Mouse (Mus musculus): Measurements from ENCODE around the gene Cdca7l. TPM values are rescaled to one million over a fixed set of nuclear protein-coding genes. Genes with fewer than 3 reads are reported as not detected.
A peak's percentile ranks its signal among the peaks of the same experiment; 100 is the strongest.

Gene Cdca7l
- polyA plus RNA-seq, 1 experiment from 2014 or later = 48.3 TPM

- Histone ChIP-seq H3K27ac (ENCODE audit: low read depth, low read length) (no peak overlapping the region), H3K9ac (ENCODE audit: low read depth, low read length) (no peak overlapping the region), H3K36me3 (ENCODE audit: control insufficient read depth, insufficient read depth, low read length) (no peaks in the 10 kb centered on the region), H3K4me2 (peak overlapping the region; percentile 68; the same call in 1 of the 2 replicates), H3K27me3 (replicated peaks; ENCODE audit: control insufficient read depth, insufficient read depth, low read length) (no peaks in the 10 kb centered on the region), H3K9me3 (ENCODE audit: control insufficient read depth, low read length) (no peaks in the 10 kb centered on the region), H3K4me3 (ENCODE audit: low read depth, low read length) (no peak overlapping the region), H3K4me1 (replicated peaks; ENCODE audit: control insufficient read depth, insufficient read depth, low read length) (peaks cover 12% of the 10 kb centered on the region)
- no peak for DNase-seq (ENCODE audit: low spot score)
- ATAC-seq (replicated peaks; ENCODE audit: low FRiP score) = no peak
- WGBS = 80% methylated on average over 1 of the region's 1 CpGs
Observed at GRCm38 (mm10) chr12:117842676-117843075, 38.6 kb downstream of the Cdca7l start.

GRCm38 (mm10) chr12:117843302-117844074 is 39.4 kb downstream of the Cdca7l start:
- peak overlapping the region; percentile 68 for H3K4me2 ChIP-seq
- DNase-seq (ENCODE audit: low spot score) = peak; percentile 82
- WGBS = under 1% methylated on average over 75 of the region's 75 CpGs
- peak; percentile 91 for ATAC-seq (replicated peaks; ENCODE audit: low FRiP score)
- no peaks in the 10 kb centered on the region for H3K36me3 ChIP-seq (ENCODE audit: control insufficient read depth, insufficient read depth, low read length)
- peak overlapping the region; percentile 63 for H3K4me3 ChIP-seq (ENCODE audit: low read depth, low read length)
- H3K9ac ChIP-seq (ENCODE audit: low read depth, low read length) = peak overlapping the region; percentile 77
- H3K27ac ChIP-seq (ENCODE audit: low read depth, low read length) = peak overlapping the region; percentile 49
- H3K4me1 ChIP-seq (replicated peaks; ENCODE audit: control insufficient read depth, insufficient read depth, low read length) = peaks cover 12% of the 10 kb centered on the region
- H3K9me3 ChIP-seq (ENCODE audit: control insufficient read depth, low read length) = no peaks in the 10 kb centered on the region
- no peaks in the 10 kb centered on the region for H3K27me3 ChIP-seq (replicated peaks; ENCODE audit: control insufficient read depth, insufficient read depth, low read length)

GRCm38 (mm10) chr12:117844075-117844408 is 40.0 kb downstream of the Cdca7l start:
- ATAC-seq (replicated peaks; ENCODE audit: low FRiP score) = peak; percentile 57
- peak overlapping the region; percentile 77 for H3K9ac ChIP-seq (ENCODE audit: low read depth, low read length)
- no peaks in the 10 kb centered on the region for H3K36me3 ChIP-seq (ENCODE audit: control insufficient read depth, insufficient read depth, low read length)
- peak overlapping the region; percentile 63 for H3K4me3 ChIP-seq (ENCODE audit: low read depth, low read length)
- no peaks in the 10 kb centered on the region for H3K27me3 ChIP-seq (replicated peaks; ENCODE audit: control insufficient read depth, insufficient read depth, low read length)
- DNase-seq (ENCODE audit: low spot score) = no peak
- WGBS = under 1% methylated on average over 15 of the region's 15 CpGs
- H3K9me3 ChIP-seq (ENCODE audit: control insufficient read depth, low read length) = no peaks in the 10 kb centered on the region
- peaks cover 12% of the 10 kb centered on the region for H3K4me1 ChIP-seq (replicated peaks; ENCODE audit: control insufficient read depth, insufficient read depth, low read length)
- peak overlapping the region; percentile 68 for H3K4me2 ChIP-seq
- peak overlapping the region; percentile 49; the same call in 1 of the 2 replicates for H3K27ac ChIP-seq (ENCODE audit: low read depth, low read length)

- Histone ChIP-seq H3K9me3 (ENCODE audit: control insufficient read depth, low read length) (no peaks in the 10 kb centered on the region), H3K36me3 (ENCODE audit: control insufficient read depth, insufficient read depth, low read length) (no peaks in the 10 kb centered on the region), H3K4me3 (ENCODE audit: low read depth, low read length) (peak overlapping the region; percentile 63), H3K27me3 (replicated peaks; ENCODE audit: control insufficient read depth, insufficient read depth, low read length) (no peaks in the 10 kb centered on the region), H3K4me2 (peak overlapping the region; percentile 68), H3K27ac (ENCODE audit: low read depth, low read length) (no peak overlapping the region), H3K4me1 (replicated peaks; ENCODE audit: control insufficient read depth, insufficient read depth, low read length) (peaks cover 12% of the 10 kb centered on the region), H3K9ac (ENCODE audit: low read depth, low read length) (peak overlapping the region; percentile 57)
- DNase-seq (ENCODE audit: low spot score) (no peak), ATAC-seq (replicated peaks; ENCODE audit: low FRiP score) (no peak)
- WGBS = 36% methylated on average over 2 of the region's 2 CpGs
Observed at GRCm38 (mm10) chr12:117844917-117845316, 40.8 kb downstream of the Cdca7l start.

DNA sequence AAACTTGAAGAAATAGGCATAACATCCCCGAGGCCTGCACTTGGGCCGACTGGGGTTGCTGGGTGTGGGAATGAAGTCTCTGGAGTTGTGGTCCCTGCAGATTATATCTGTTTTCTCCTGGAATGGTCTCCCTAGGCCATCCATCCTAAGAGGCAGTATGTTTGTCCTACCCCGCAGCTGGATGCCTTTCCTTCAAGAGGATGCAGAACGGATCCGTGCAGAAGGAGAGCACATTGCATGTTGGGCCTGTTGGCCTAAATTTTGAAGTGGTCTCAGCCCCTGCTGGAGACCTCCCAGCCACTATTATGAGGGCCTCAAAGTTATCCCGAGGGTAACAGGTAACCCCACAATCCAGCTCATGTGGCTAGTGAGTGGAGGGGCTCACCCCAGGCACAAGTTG is 44.5 kb downstream of the Cdca7l start:
- no peaks in the 10 kb centered on the region for H3K9me3 ChIP-seq (ENCODE audit: control insufficient read depth, low read length)
- H3K4me1 ChIP-seq (replicated peaks; ENCODE audit: control insufficient read depth, insufficient read depth, low read length) = peaks cover 9% of the 10 kb centered on the region
- ATAC-seq (replicated peaks; ENCODE audit: low FRiP score) (no peak), DNase-seq (ENCODE audit: low spot score) (no peak)
- H3K4me3 ChIP-seq (ENCODE audit: low read depth, low read length) = no peak overlapping the region
- H3K4me2 ChIP-seq = no peak overlapping the region
- no peak overlapping the region for H3K9ac ChIP-seq (ENCODE audit: low read depth, low read length)
- H3K36me3 ChIP-seq (ENCODE audit: control insufficient read depth, insufficient read depth, low read length) = no peaks in the 10 kb centered on the region
- H3K27me3 ChIP-seq (replicated peaks; ENCODE audit: control insufficient read depth, insufficient read depth, low read length) = no peaks in the 10 kb centered on the region
- 95% methylated on average over 6 of the region's 6 CpGs for WGBS
- H3K27ac ChIP-seq (ENCODE audit: low read depth, low read length) = no peak overlapping the region

DNA sequence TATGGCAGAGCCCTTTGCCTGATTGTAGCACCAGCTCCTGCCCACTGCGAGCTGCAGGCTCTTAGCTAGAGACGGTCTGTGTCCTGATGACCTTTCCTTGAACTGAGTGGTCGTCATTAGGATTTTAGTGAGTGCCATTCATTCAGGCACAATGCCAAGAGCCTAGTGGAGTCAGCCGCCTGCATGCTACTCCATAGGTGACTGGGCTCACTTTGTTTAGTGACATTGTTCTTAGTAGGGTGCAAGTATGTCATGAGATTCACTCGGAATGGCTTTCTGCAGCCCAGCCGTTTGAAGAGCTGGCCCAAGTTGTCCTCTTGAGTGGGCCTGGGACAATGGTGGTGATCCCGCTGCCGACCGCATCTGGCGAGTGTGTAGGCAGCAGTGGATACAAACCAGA is 46.4 kb downstream of the Cdca7l start:
- H3K4me3 ChIP-seq (ENCODE audit: low read depth, low read length) = no peak overlapping the region
- 77% methylated on average over 10 of the region's 10 CpGs for WGBS
- H3K36me3 ChIP-seq (ENCODE audit: control insufficient read depth, insufficient read depth, low read length) = no peaks in the 10 kb centered on the region
- H3K27me3 ChIP-seq (replicated peaks; ENCODE audit: control insufficient read depth, insufficient read depth, low read length) = no peaks in the 10 kb centered on the region
- no peak overlapping the region for H3K9ac ChIP-seq (ENCODE audit: low read depth, low read length)
- H3K27ac ChIP-seq (ENCODE audit: low read depth, low read length) = no peak overlapping the region
- H3K4me2 ChIP-seq = no peak overlapping the region
- DNase-seq (ENCODE audit: low spot score) (no peak), ATAC-seq (replicated peaks; ENCODE audit: low FRiP score) (no peak)
- peaks cover under 1% of the 10 kb centered on the region for H3K4me1 ChIP-seq (replicated peaks; ENCODE audit: control insufficient read depth, insufficient read depth, low read length)
- no peaks in the 10 kb centered on the region for H3K9me3 ChIP-seq (ENCODE audit: control insufficient read depth, low read length)

GRCm38 (mm10) chr12:117853316-117853715 is 49.2 kb downstream of the Cdca7l start:
- H3K27me3 ChIP-seq (replicated peaks; ENCODE audit: control insufficient read depth, insufficient read depth, low read length) = no peaks in the 10 kb centered on the region
- H3K4me2 ChIP-seq = no peak overlapping the region
- WGBS = 24% methylated on average over 6 of the region's 6 CpGs
- H3K27ac ChIP-seq (ENCODE audit: low read depth, low read length) = no peak overlapping the region
- H3K4me1 ChIP-seq (replicated peaks; ENCODE audit: control insufficient read depth, insufficient read depth, low read length) = no peaks in the 10 kb centered on the region; the same call in 1 of the 2 replicates
- ATAC-seq (replicated peaks; ENCODE audit: low FRiP score) = no peak
- no peaks in the 10 kb centered on the region for H3K36me3 ChIP-seq (ENCODE audit: control insufficient read depth, insufficient read depth, low read length)
- H3K4me3 ChIP-seq (ENCODE audit: low read depth, low read length) = no peak overlapping the region
- no peak for DNase-seq (ENCODE audit: low spot score)
- no peaks in the 10 kb centered on the region for H3K9me3 ChIP-seq (ENCODE audit: control insufficient read depth, low read length)
- no peak overlapping the region for H3K9ac ChIP-seq (ENCODE audit: low read depth, low read length)

DNA sequence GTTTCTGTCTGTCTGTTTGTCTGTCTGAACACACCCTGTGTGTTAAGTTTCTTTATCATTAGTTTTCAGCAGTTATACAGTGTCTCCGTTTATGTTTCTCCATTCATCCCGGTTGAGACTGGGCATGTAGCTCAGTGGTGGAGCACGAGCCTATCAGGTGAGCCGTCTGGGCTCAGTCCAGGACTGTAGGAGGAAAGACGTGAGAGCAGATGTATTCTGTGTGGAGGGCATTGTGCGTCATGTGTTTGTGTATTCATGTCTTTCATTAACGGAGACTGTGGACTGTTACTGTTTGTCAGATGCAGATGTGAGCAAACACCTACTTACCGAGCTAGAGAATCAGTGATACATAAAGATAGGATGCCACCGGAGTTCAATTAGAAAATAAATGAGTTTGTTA is 52.9 kb downstream of the Cdca7l start:
- H3K9me3 ChIP-seq (ENCODE audit: control insufficient read depth, low read length) = no peaks in the 10 kb centered on the region
- H3K27me3 ChIP-seq (replicated peaks; ENCODE audit: control insufficient read depth, insufficient read depth, low read length) = no peaks in the 10 kb centered on the region
- no peak for DNase-seq (ENCODE audit: low spot score)
- no peaks in the 10 kb centered on the region for H3K36me3 ChIP-seq (ENCODE audit: control insufficient read depth, insufficient read depth, low read length)
- no peak overlapping the region for H3K9ac ChIP-seq (ENCODE audit: low read depth, low read length)
- no peak overlapping the region for H3K27ac ChIP-seq (ENCODE audit: low read depth, low read length)
- no peak overlapping the region for H3K4me3 ChIP-seq (ENCODE audit: low read depth, low read length)
- H3K4me1 ChIP-seq (replicated peaks; ENCODE audit: control insufficient read depth, insufficient read depth, low read length) = no peaks in the 10 kb centered on the region
- 83% methylated on average over 9 of the region's 9 CpGs for WGBS
- ATAC-seq (replicated peaks; ENCODE audit: low FRiP score) = no peak
- H3K4me2 ChIP-seq = no peak overlapping the region

- ATAC-seq (replicated peaks; ENCODE audit: low FRiP score) = no peak
- Histone ChIP-seq H3K4me1 (replicated peaks; ENCODE audit: control insufficient read depth, insufficient read depth, low read length) (0 out of 2 replicates have a peak, but pooled peaks cover 2% of the 10 kb centered on the region), H3K9ac (ENCODE audit: low read depth, low read length) (no peak overlapping the region), H3K4me3 (ENCODE audit: low read depth, low read length) (no peak overlapping the region), H3K9me3 (ENCODE audit: control insufficient read depth, low read length) (no peaks in the 10 kb centered on the region), H3K27ac (ENCODE audit: low read depth, low read length) (no peak overlapping the region), H3K36me3 (ENCODE audit: control insufficient read depth, insufficient read depth, low read length) (no peaks in the 10 kb centered on the region), H3K27me3 (replicated peaks; ENCODE audit: control insufficient read depth, insufficient read depth, low read length) (no peaks in the 10 kb centered on the region), H3K4me2 (no peak overlapping the region)
- 85% methylated on average over 6 of the region's 6 CpGs for WGBS
- no peak for DNase-seq (ENCODE audit: low spot score)
Observed at GRCm38 (mm10) chr12:117857884-117858283, 53.8 kb downstream of the Cdca7l start.
